Comparison of ENCODE assay signal across 9 mouse cellular contexts in genomic region chr11:77100137-77100937, GRCm38 (mm10). TPM values are rescaled to one million over a fixed set of nuclear protein-coding genes. Genes with fewer than 3 reads are reported as not detected.
DNase-seq lines count a peak whose midpoint lies in the region; ATAC-seq lines count a peak whose summit lies in the region.
"Had no signal": no experiment of that assay in that cellular context is flagged by ENCODE, and none has a peak within 500 bp of the region (broad histone marks: within the 10 kb centered on the region; RNA-seq: fewer than 3 reads in every experiment).

No protein-coding gene starts in this region.

- WGBS in forebrain, embryonic 10.5 days: 16% methylated on average over 10 of the region's 10 CpGs

- no peaks in the 10 kb centered on the region for H3K36me3 ChIP-seq in forebrain, embryonic 10.5 days (replicated peaks)
- H3K36me3 ChIP-seq: limb, embryonic 12.5 days had no signal

- peaks cover 4% of the 10 kb centered on the region for H3K4me1 ChIP-seq in forebrain, embryonic 10.5 days

- peak; percentile 88 for DNase-seq in ES-CJ7 (ENCODE audit: low read depth, low spot score)
- peak; percentile 76 for DNase-seq in brain, adult 2 months (ENCODE audit: low read depth, low spot score)
- peak; percentile 80 for DNase-seq in forebrain, embryonic 10.5 days (ENCODE audit: extremely low spot score, low spot score)
- DNase-seq in heart, postnatal 14 days: peak; percentile 82 to 92
- DNase-seq in layer of hippocampus, postnatal 14 days (ENCODE audit: low spot score in 2 of 2): peak; percentile 72 to 79
- DNase-seq in right cerebral cortex, postnatal 14 days: peak; percentile 77
- peak; percentile 72 to 76 for DNase-seq in urinary bladder, postnatal 36 days (ENCODE audit: low spot score in 2 of 2)

- H3K4me3 ChIP-seq in forebrain, embryonic 10.5 days: no peak overlapping the region
- H3K4me3 ChIP-seq: limb, embryonic 12.5 days had no signal

- intact Hi-C loops in heart, postnatal 14 days (cut with DNase I): loop anchor here (1.0 to 10.0 kb wide), 5 partner anchors 114 to 524 kb away; no protein-coding TSS in a partner anchor

- no peaks in the 10 kb centered on the region for H3K9me3 ChIP-seq in forebrain, embryonic 10.5 days
- H3K9me3 ChIP-seq: limb, embryonic 12.5 days had no signal

- ATAC-seq in megakaryocyte progenitor cell, adult 5-6 weeks (replicated peaks; ENCODE audit: poor library complexity): peak; percentile 77

- H3K27ac ChIP-seq in forebrain, embryonic 10.5 days: no peak overlapping the region
- H3K27ac ChIP-seq: limb, embryonic 12.5 days had no signal

- peaks cover 4% of the 10 kb centered on the region; the same call in 1 of the 2 replicates for H3K27me3 ChIP-seq in forebrain, embryonic 10.5 days (ENCODE audit: poor library complexity, severe bottlenecking)

RNA-seq across cellular contexts. Expression of gene Nsrp1, which starts 22.1 kb away (rescaled TPM):
- polyA plus RNA-seq in forebrain, embryonic 10.5 days (2016; fragmentation: Nextera tagmentation; extraction: Ambion mirVana): 65.5 and 70.4 TPM in 2 replicates
- total RNA-seq in heart, postnatal 14 days (2021): 10 to 100 TPM; 12.5 to 13.1 TPM
- 10 to 100 TPM; 14.6 to 16.6 TPM for total RNA-seq in layer of hippocampus, postnatal 14 days (2021)
- 31.1 and 51.1 TPM in 2 replicates for total RNA-seq in megakaryocyte progenitor cell, adult 5-6 weeks (2015)
- total RNA-seq in megakaryocyte progenitor cell, adult 5-6 weeks (2017): 17.7 and 26.8 TPM in 2 replicates
